Mouse (Mus musculus) kidney, adult 11 months (tissue): ENCODE results near the gene Grin1.

Source experiments
- DNase-seq: peaks from one replicate; pipeline ENCODE4 v3.0.0; 2022

Grin1 gene

GRCm38 (mm10) chr2:25318971-25319773, at the start of gene Grin1:
Gene Grin1 (minus strand): TSS chr2:25319187.
- DNase-seq: no peak

- DNase-seq: peak; percentile 81
Measured at GRCm38 (mm10) chr2:25365091-25365761, 46.2 kb upstream of the Grin1 start, which contains the start of gene Uap1l1. Gene Uap1l1 (minus strand): TSS chr2:25365682.

GRCm38 (mm10) chr2:25364761-25365090, 45.7 kb upstream of the Grin1 start:
- no peak for DNase-seq

GRCm38 (mm10) chr2:25364313-25364712, 45.3 kb upstream of the Grin1 start:
- DNase-seq: no peak

GRCm38 (mm10) chr2:25363478-25364178, 44.6 kb upstream of the Grin1 start:
- DNase-seq: peak; percentile 41

- no peak for DNase-seq
Measured at GRCm38 (mm10) chr2:25359848-25360247, 40.9 kb upstream of the Grin1 start.

- DNase-seq: peak; percentile 85
Measured at GRCm38 (mm10) chr2:25356208-25357079, 37.5 kb upstream of the Grin1 start, which contains the start of gene Dpp7. Gene Dpp7 (minus strand): TSS chr2:25356359.

GRCm38 (mm10) chr2:25355419-25356066, 36.6 kb upstream of the Grin1 start:
- no peak for DNase-seq

GRCm38 (mm10) chr2:25354211-25354610, 35.2 kb upstream of the Grin1 start:
- no peak for DNase-seq

GRCm38 (mm10) chr2:25350701-25351100, 31.7 kb upstream of the Grin1 start:
- no peak for DNase-seq

GRCm38 (mm10) chr2:25349499-25349898, 30.5 kb upstream of the Grin1 start:
- no peak for DNase-seq

GRCm38 (mm10) chr2:25348162-25348561, 29.2 kb upstream of the Grin1 start:
- peak; percentile 37 for DNase-seq

GRCm38 (mm10) chr2:25338303-25338702, 19.3 kb upstream of the Grin1 start:
- no peak for DNase-seq

- no peak for DNase-seq
Measured at GRCm38 (mm10) chr2:25333569-25333968, 14.6 kb upstream of the Grin1 start.

GRCm38 (mm10) chr2:25332286-25333160, 13.5 kb upstream of the Grin1 start, which contains the start of gene Man1b1:
Gene Man1b1 (plus strand): TSS chr2:25332338.
- peak; percentile 99 for DNase-seq

- no peak for DNase-seq
Measured at GRCm38 (mm10) chr2:25331470-25331869, 12.5 kb upstream of the Grin1 start.

GRCm38 (mm10) chr2:25328440-25328839, 9.5 kb upstream of the Grin1 start:
- DNase-seq: no peak

- no peak for DNase-seq
Measured at GRCm38 (mm10) chr2:25326036-25326435, 7.0 kb upstream of the Grin1 start.

- no peak for DNase-seq
Measured at GRCm38 (mm10) chr2:25320084-25320483, 1.1 kb upstream of the Grin1 start.

GRCm38 (mm10) chr2:25318119-25318966, 644 bp downstream of the Grin1 start:
- DNase-seq: no peak
